Mouse (Mus musculus) WW6 (cell line): ENCODE data around the gene Lsm2.
"Not testable (repeated sequence)": the region's sequence is repeated elsewhere in the genome, so short reads cannot be mapped to it uniquely, and the experiment has no call there.

Source experiments
- DNase-seq: peaks from one replicate; pipeline ENCODE4 v3.0.0-alpha.2; 2013; ENCODE audit warnings: low read depth, low spot score

Lsm2 gene

DNA sequence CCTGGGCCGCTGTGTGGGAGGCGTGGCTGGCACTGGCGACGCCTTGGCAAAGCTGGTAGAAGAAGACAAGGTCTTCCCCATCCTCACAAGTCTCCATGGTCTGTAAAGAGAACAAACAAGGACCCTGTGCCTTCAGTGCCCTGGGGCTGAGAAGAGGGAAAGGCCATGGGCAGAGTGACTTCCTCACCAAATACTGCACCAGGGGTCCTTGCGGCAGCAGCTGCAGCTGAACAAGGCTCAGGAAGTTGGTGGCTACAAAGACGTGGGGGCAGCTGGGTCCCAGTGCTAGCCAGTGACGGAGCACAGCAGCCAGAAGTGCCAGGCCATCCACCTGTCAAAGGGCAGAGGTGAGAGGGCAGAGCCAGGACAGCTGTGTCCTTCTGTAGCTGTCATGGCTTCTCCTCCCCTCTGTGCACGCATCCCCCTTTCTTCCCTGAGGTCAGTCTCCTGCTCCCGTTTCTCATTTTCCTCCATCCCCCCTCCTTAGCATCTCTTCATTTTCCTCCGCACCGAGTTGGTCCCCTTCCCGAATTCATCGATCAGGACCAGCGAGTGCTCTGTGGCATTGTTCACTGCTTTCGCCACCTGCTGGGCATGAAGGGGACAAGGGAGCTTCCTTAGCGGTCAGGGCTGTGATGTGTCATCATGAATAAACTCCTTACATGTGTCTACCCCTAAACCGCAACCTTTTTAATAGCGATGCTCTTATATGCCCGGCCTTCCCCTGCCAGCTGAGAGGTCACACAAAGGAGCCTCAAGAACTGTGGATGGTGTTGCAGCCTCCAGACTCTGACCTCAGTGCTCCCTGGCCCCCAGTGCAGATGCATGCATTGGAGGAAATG lies 48.2 kb downstream of the Lsm2 start:
- DNase-seq, result no peak

DNA sequence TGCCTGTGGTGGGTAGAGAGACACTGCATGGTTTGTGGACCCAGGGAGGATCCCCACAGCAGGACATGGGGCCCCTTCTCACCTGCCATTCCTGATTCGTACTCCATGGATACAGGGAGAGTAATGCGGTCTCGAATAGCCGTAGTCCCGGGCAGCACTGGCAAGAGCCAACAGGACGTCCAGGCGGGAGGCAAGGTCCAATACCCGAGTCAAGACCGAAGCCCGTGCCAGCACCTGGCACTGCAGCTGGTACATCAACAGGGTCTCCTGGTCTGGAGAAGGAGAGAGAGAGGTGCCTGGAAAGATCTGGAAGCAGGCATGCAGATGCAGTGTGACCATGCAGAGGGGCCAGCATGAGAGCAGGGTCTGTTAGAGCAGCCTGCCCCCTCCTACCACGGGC lies 49.6 kb downstream of the Lsm2 start:
- DNase-seq, result no peak

DNA sequence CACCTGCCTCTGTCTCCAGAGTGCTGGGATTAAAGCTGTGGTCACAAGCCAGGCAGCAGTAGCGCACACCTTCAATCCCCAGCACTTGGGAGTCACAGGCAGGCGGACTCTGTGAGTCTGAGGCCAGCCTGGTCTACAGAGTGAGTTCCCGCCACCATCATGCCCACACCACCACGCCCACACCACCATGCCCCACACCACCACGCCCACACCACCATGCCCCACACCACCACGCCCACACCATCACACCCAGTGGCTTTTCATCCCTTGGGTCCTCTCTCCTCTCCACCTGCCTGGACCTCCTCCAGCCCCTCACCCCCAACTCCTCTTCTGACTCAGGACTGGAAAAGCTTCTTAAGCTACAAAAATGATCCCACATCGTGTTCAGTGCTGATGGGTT lies 50.2 kb downstream of the Lsm2 start:
- DNase-seq, result no peak

DNA sequence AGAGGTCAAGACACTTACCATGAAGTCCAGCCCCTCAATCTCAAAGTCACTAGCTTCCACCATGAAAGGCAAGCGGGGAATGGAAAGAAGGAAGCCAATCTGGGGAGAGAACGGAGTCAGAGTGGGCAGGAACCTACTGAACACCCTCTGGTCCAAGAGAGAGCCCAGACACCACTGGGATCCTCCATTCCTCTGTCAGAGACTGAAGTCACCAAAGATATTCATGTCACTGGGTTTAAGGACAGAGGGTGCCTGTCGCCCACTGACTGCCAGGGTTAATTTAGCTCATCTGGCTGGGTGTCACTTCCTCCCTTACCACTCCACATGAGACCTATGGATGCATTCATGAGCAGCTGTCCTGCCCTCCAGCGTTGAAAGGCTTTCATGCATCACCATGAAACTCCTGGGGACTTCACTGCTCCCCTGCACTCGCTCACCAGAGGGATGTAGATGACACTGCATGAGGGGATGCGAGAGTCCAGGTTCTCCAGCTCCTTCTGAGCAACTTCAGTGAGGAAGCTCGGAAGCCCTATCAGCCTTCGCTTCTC lies 50.7 kb downstream of the Lsm2 start:
- DNase-seq, result no peak

DNA sequence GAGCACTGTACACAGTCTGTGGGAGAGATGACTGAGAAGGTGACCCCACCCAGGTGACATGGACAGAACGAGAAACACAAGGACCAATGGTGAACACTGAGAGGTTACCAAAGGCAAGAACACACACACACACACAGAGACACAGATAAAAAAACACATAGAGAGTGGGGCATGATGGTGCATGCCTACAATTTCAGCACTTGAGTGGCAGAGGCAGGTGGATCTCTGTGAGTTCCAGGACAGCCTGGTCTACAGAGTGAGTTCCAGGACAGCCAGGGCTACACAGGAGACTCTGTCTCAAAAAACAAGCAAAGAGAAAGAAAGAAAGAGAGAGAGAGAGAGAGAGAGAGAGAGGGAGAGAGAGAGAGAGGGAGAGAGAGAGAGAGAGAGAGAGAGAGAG lies 52.0 kb downstream of the Lsm2 start:
- DNase-seq, result not testable (repeated sequence)

DNA sequence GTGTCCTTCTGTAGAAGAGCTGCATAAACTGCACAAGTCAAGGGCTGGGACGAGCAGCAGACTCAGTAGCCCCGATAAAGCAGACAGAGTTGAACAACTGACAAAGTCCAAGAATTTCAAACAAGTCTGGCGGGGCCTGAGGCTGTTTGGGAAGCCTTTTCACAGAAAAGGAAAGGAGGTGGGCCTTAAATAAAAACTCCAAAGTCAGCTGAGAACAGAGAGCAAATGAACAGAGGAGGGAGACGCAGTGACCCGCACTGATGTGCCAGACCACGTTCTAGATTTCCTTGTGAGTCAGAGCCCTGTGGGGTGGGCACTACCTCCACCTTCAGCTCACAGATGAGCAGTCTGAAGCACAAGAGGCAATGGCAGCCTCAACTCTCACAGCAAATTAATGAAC lies 53.2 kb downstream of the Lsm2 start:
- DNase-seq, result no peak
